Mouse (Mus musculus) lung, adult 18-20 months (tissue): Measurements from ENCODE around the gene Sash3.
"Not testable (repeated sequence)": the region's sequence is repeated elsewhere in the genome, so short reads cannot be mapped to it uniquely, and the experiment has no call there.

Experiments
- DNase-seq, 2 experiments: peaks; one replicate each; pipeline ENCODE4 v3.0.0; 2022; ENCODE audit warnings: mixed read lengths in 2 of 2

The Sash3 gene

DNA sequence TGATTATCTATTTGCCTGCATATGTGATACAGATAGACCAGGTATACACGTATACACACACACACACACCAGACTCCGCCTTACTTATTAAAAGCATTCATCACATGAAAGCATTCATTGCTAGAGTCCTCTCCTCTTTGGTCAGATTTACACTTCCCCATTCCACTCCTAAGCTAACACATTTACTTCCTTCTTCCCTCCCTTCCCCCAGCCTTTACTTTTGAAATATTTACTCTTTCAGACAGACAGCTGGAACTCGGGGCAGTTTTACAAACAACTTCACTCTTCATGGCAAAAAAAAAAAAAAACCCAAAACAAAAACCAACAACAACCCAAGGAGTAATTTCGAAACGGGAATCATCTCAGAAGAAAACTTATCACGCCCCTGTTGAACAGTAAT lies 58.2 kb downstream of the Sash3 start:
- DNase-seq: no peak

DNA sequence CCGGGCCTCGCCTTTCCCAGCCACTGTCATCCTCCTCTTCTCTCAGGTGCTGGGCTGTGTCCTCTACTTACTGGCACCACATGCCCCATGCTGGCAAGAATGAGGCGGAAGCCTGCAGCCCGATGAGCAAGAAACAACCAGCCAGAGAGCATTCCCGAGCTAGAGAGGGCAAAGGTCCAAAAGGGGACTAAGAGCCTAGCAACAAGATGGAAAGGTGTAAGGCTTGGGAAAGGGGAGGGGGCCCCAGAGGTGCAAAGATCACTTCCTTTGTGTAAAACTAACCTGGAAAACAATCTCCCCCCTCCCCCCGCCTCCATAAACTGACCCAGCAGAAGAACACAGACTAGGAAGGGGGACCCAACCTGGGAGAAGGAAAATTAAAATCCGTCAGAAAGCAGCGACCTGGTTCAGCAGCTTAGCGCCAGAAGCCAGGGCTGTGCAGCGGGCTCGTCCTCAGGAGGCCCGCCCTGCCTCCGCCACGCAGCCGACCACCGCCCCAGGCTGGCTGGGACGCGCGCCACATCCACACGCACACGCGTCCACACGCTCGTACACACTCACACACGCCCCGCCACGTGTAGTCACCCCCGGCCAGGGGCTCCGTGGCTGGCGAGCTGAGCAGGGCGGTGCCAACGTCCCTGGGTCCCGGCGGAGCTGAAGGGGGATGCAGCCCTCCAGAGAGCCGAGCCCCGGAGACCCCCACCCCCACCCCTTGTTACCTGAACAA lies 61.7 kb downstream of the Sash3 start:
- DNase-seq: peak in 1 of 2 experiments; percentile 17

DNA sequence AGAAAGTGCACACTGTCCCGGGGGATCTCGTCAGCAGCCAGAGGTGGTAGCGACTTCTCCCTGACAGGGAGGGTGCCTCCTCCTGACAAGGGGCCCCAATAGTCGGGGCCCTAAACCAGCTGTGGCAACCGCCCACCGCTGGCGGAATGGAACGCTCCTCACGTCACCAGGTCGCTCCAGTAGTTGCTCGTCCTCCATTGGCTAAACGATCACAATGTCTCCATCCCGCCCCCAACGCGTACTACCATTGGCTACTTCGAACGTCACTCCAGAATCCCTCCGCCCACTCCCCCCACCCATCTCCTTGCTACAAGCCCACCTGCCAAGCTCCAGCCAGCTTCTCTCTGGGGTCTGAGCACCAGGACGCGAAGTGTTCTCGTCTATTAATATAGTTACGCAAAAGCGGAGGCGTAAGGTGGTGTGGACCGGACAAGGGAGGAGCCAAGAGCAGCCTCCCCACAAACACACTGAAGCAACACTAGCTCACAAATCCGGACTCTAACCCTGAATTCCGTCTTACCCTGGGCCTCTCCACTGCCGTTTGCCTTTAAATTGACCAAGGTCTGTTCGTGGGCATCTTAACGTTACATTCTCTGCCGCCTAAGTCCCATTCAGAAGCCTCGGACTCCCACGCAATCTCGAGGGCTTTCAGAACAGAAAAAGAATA lies 62.4 kb downstream of the Sash3 start, which contains the start of gene Zdhhc9:
TSS of gene Zdhhc9 (minus strand) at position 360 of the 667 bp plus-strand sequence.
- peak; percentile 88 to 89 for DNase-seq

- DNase-seq: not testable (repeated sequence)
Measured at GRCm38 (mm10) chrX:48209746-48210145, 63.5 kb downstream of the Sash3 start.
